Mouse (Mus musculus): ENCODE measurements around the gene Olfr1180. TPM values are rescaled to one million over a fixed set of nuclear protein-coding genes. Genes with fewer than 3 reads are reported as not detected.
"Not testable (repeated sequence)": the region's sequence is repeated elsewhere in the genome, so short reads cannot be mapped to it uniquely, and the experiment has no call there.

Olfr1180 gene
- not detected in 2 replicates for polyA plus RNA-seq (2012; rRNA removed)

GRCm38 (mm10) chr2:88419051-88419450, at the start of gene Olfr1180:
Olfr1180 (minus strand) TSS chr2:88419151.
- Histone ChIP-seq H3K4me1 (ENCODE audit: control insufficient read depth, insufficient read depth, low read length) (no peaks in the 10 kb centered on the region), H3K27ac (ENCODE audit: insufficient read depth, low read length) (no peak within 1 kb of the TSS), H3K4me3 (ENCODE audit: insufficient read depth, low read length) (no peak within 1 kb of the TSS)
- no peak for TF ChIP-seq POLR2A (IDR thresholded peaks at IDR 0.05; ENCODE audit: extremely low read depth, insufficient read depth, low read length)

- not testable (repeated sequence) for H3K4me3 ChIP-seq (ENCODE audit: insufficient read depth, low read length); H3K27ac ChIP-seq (ENCODE audit: insufficient read depth, low read length); H3K4me1 ChIP-seq (ENCODE audit: control insufficient read depth, insufficient read depth, low read length)
Observed at GRCm38 (mm10) chr2:88454567-88454966, 35.6 kb upstream of the Olfr1180 start, which contains the start of gene Olfr1183. Olfr1183 (plus strand) TSS chr2:88454867.

DNA sequence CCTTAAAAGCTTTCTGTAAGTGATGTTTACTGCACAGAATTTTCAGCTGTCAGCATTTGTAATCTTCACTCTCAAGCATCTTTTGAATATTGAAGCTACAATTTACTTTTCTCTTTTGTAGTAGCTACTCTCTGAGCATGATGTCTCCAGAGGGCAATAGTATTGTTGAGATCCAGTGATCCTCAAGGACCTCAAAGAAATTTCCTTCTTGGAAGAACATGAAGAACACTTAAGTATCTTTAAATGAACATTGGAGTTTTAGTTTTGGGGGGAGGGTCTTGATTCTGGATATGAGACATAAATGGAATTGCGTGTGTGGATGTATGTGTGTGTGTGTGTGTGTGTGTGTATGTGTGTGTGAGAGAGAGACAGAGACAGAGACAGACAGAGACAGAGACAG, 30.1 kb upstream of the Olfr1180 start, which contains the start of gene Gm13757:
Gene Gm13757 (minus strand): TSS at position 101 of the 400 bp plus-strand sequence.
- Histone ChIP-seq H3K27ac (ENCODE audit: insufficient read depth, low read length) (no peak within 1 kb of the TSS), H3K4me3 (ENCODE audit: insufficient read depth, low read length) (no peak within 1 kb of the TSS), H3K4me1 (ENCODE audit: control insufficient read depth, insufficient read depth, low read length) (no peaks in the 10 kb centered on the region)
- TF ChIP-seq CTCF (IDR thresholded peaks at IDR 0.05; ENCODE audit: extremely low read depth, insufficient read depth, low read length) = no peak
- TF ChIP-seq POLR2A (IDR thresholded peaks at IDR 0.05; ENCODE audit: extremely low read depth, insufficient read depth, low read length) = no peak

DNA sequence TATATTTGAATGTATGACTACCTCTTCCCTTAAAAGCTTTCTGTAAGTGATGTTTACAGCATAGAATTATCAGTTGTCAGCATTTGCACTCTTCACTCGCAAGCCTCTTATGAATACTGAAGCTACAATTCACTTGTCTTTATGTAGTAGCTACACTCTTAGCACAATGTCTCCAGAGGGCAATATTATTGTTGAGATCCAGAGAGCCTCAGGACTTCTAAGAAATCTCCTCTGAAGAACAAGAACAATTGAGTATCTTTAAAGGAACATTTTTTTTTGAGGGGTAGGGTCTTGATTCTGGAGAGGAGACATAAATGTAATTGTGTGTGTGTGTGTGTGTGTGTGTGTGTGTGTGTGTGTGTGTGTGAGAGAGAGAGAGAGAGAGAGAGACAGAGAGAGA, 7.1 kb upstream of the Olfr1180 start, which contains the start of gene Olfr1181:
Gene Olfr1181 (minus strand): TSS at position 101 of the 400 bp plus-strand sequence.
- Histone ChIP-seq H3K4me1 (ENCODE audit: control insufficient read depth, insufficient read depth, low read length) (no peaks in the 10 kb centered on the region), H3K4me3 (ENCODE audit: insufficient read depth, low read length) (no peak within 1 kb of the TSS), H3K27ac (ENCODE audit: insufficient read depth, low read length) (no peak within 1 kb of the TSS)
- TF ChIP-seq CTCF (IDR thresholded peaks at IDR 0.05; ENCODE audit: extremely low read depth, insufficient read depth, low read length) (no peak), POLR2A (IDR thresholded peaks at IDR 0.05; ENCODE audit: extremely low read depth, insufficient read depth, low read length) (no peak)

- Histone ChIP-seq H3K4me1 (ENCODE audit: control insufficient read depth, insufficient read depth, low read length) (no peaks in the 10 kb centered on the region), H3K4me3 (ENCODE audit: insufficient read depth, low read length) (no peak within 1 kb of the TSS), H3K27ac (ENCODE audit: insufficient read depth, low read length) (no peak within 1 kb of the TSS)
- TF ChIP-seq CTCF (IDR thresholded peaks at IDR 0.05; ENCODE audit: extremely low read depth, insufficient read depth, low read length) = no peak
- TF ChIP-seq POLR2A (IDR thresholded peaks at IDR 0.05; ENCODE audit: extremely low read depth, insufficient read depth, low read length) = no peak
Observed at GRCm38 (mm10) chr2:88406353-88406752, 12.6 kb downstream of the Olfr1180 start, which contains the start of gene Olfr1179. Olfr1179 (minus strand) TSS chr2:88406453.

GRCm38 (mm10) chr2:88386762-88387161, 32.2 kb downstream of the Olfr1180 start, which contains the start of gene Olfr1178:
Olfr1178 (plus strand) TSS chr2:88387062.
- no peak for TF ChIP-seq CTCF (IDR thresholded peaks at IDR 0.05; ENCODE audit: extremely low read depth, insufficient read depth, low read length)
- no peak for TF ChIP-seq POLR2A (IDR thresholded peaks at IDR 0.05; ENCODE audit: extremely low read depth, insufficient read depth, low read length)
- Histone ChIP-seq H3K27ac (ENCODE audit: insufficient read depth, low read length) (no peak within 1 kb of the TSS), H3K4me3 (ENCODE audit: insufficient read depth, low read length) (no peak within 1 kb of the TSS), H3K4me1 (ENCODE audit: control insufficient read depth, insufficient read depth, low read length) (no peaks in the 10 kb centered on the region)

Other genes starting within 250 kb of the Olfr1180 start
- not detected in 2 replicates for gene Olfr1168, start 237.3 kb downstream of the Olfr1180 start, polyA plus RNA-seq (2012; rRNA removed)
- not detected in 2 replicates for gene Olfr1170, start 190.8 kb downstream of the Olfr1180 start, polyA plus RNA-seq (2012; rRNA removed)
- gene Olfr1173, start 139.3 kb downstream of the Olfr1180 start, polyA plus RNA-seq (2012; rRNA removed) = not detected in 2 replicates
- not detected in 2 replicates for gene Olfr1174-ps, start 104.0 kb downstream of the Olfr1180 start, polyA plus RNA-seq (2012; rRNA removed)
- not detected in 2 replicates for gene Olfr1175-ps, start 91.9 kb downstream of the Olfr1180 start, polyA plus RNA-seq (2012; rRNA removed)
- not detected in 2 replicates for gene Olfr1176, start 82.4 kb downstream of the Olfr1180 start, polyA plus RNA-seq (2012; rRNA removed)
- gene Olfr1177-ps, start 72.7 kb downstream of the Olfr1180 start, polyA plus RNA-seq (2012; rRNA removed) = not detected in 2 replicates
- gene Olfr1178, start 32.1 kb downstream of the Olfr1180 start, polyA plus RNA-seq (2012; rRNA removed) = not detected in 2 replicates
- not detected in 2 replicates for gene Olfr1179, start 12.7 kb downstream of the Olfr1180 start, polyA plus RNA-seq (2012; rRNA removed)
- not detected in 2 replicates for gene Olfr1181, start 7.0 kb upstream of the Olfr1180 start, polyA plus RNA-seq (2012; rRNA removed)
- gene Gm13757, start 30.0 kb upstream of the Olfr1180 start, polyA plus RNA-seq (2012; rRNA removed) = not detected in 2 replicates
- not detected in 2 replicates for gene Olfr1183, start 35.7 kb upstream of the Olfr1180 start, polyA plus RNA-seq (2012; rRNA removed)
- not detected in 2 replicates for gene Olfr1184, start 64.4 kb upstream of the Olfr1180 start, polyA plus RNA-seq (2012; rRNA removed)
- not detected in 2 replicates for gene Olfr1185-ps1, start 74.2 kb upstream of the Olfr1180 start, polyA plus RNA-seq (2012; rRNA removed)
- not detected in 2 replicates for gene Olfr1186, start 99.4 kb upstream of the Olfr1180 start, polyA plus RNA-seq (2012; rRNA removed)
- not detected in 2 replicates for gene Olfr1188, start 137.8 kb upstream of the Olfr1180 start, polyA plus RNA-seq (2012; rRNA removed)
- gene Olfr1189, start 167.3 kb upstream of the Olfr1180 start, polyA plus RNA-seq (2012; rRNA removed) = not detected in 2 replicates
- not detected in 2 replicates for gene Olfr1191-ps1, start 221.4 kb upstream of the Olfr1180 start, polyA plus RNA-seq (2012; rRNA removed)
- gene Olfr1192-ps1, start 229.4 kb upstream of the Olfr1180 start, polyA plus RNA-seq (2012; rRNA removed) = not detected in 2 replicates